Mouse (Mus musculus) CH12.LX (cell line): ENCODE measurements around the gene Rps26.
"Not testable (repeated sequence)": the region's sequence is repeated elsewhere in the genome, so short reads cannot be mapped to it uniquely, and the experiment has no call there.

Source experiments
- POLR2A ChIP-seq: IDR thresholded peaks from 2 replicates; pipeline ENCODE4 v1.6.1; 2011; ENCODE audit warnings: low read depth, mild to moderate bottlenecking, improper control_type of control experiment, low read length
- USF2 ChIP-seq: conservative IDR thresholded peaks from 2 replicates; pipeline ENCODE4 v1.6.1; 2011; ENCODE audit warnings: low read depth, low read length, improper control_type of control experiment

GRCm38 (mm10) chr10:128630306-128630705 lies 3.8 kb upstream of the Rps26 start:
- not testable (repeated sequence) for TF ChIP-seq POLR2A, USF2
